Mouse (Mus musculus) hindbrain, embryonic 14.5 days (tissue): ENCODE data around the gene Zbtb20. TPM values are rescaled to one million over a fixed set of nuclear protein-coding genes. Genes with fewer than 3 reads are reported as not detected.

ENCODE experiments used
- ATAC-seq: fragments of 200-750 bp; cut with Nextera tagmentation; 2 replicates; pipeline ENCODE4 v1.8.0; 2017; ENCODE audit warnings: moderate number of reproducible peaks, mild to moderate bottlenecking, moderate TSS enrichment, moderate library complexity; ENCODE audit not compliant: low FRiP score
- DNase-seq: peaks from one replicate; pipeline ENCODE4 v3.0.0-alpha.2; 2015; ENCODE audit warnings: low spot score
- H3K27ac ChIP-seq: fragments of 300-500 bp; sonication (generic); 2 replicates; pipeline ENCODE4 v1.5.1; 2014; ENCODE audit warnings: mild to moderate bottlenecking, moderate library complexity
- H3K27me3 ChIP-seq: fragments of 300-500 bp; sonication (generic); 2 replicates; pipeline ENCODE4 v1.6.1; 2014; ENCODE audit warnings: mild to moderate bottlenecking, low read length, mixed read lengths; ENCODE audit not compliant: control insufficient read depth, insufficient read depth
- H3K36me3 ChIP-seq: fragments of 300-500 bp; sonication (generic); replicated peaks from 2 replicates; pipeline ENCODE4 v1.6.1; 2014; ENCODE audit not compliant: control insufficient read depth, insufficient read depth
- H3K4me1 ChIP-seq: fragments of 300-500 bp; sonication (generic); replicated peaks from 2 replicates; pipeline ENCODE4 v1.6.1; 2014; ENCODE audit warnings: antibody characterized with exemption, low read length, mixed read lengths; ENCODE audit not compliant: control insufficient read depth, insufficient read depth
- H3K4me2 ChIP-seq: fragments of 300-500 bp; sonication (generic); replicated peaks from 2 replicates; pipeline ENCODE4 v1.6.1; 2014; ENCODE audit warnings: mild to moderate bottlenecking, moderate library complexity
- H3K4me3 ChIP-seq: fragments of 300-500 bp; sonication (generic); replicated peaks from 2 replicates; pipeline ENCODE4 v1.5.1; 2014; ENCODE audit warnings: mild to moderate bottlenecking, low read length
- H3K9ac ChIP-seq: fragments of 300-500 bp; sonication (generic); 2 replicates; pipeline ENCODE4 v1.6.1; 2014
- H3K9me3 ChIP-seq: fragments of 300-500 bp; sonication (generic); 2 replicates; pipeline ENCODE4 v1.6.1; 2016; ENCODE audit warnings: low read length; ENCODE audit not compliant: control insufficient read depth
- whole genome bisulfite sequencing: fragments of 180-500 bp; shearing (Covaris S2); extraction: QIAGEN DNeasy Blood & Tissue Kit; methylation state at CpG from one replicate; pipeline ENCODE4 v1.1.7; 2014; 5-methylcytosine and 5-hydroxymethylcytosine counted together
- polyA plus RNA-seq: library from polyadenylated mRNA; unstranded; fragments of >200 nt; fragmentation: Nextera tagmentation; extraction: Ambion mirVana; gene quantifications from 2 replicates; pipeline ENCODE4 v1.2.1, GENCODE M21; 2014

Gene Zbtb20
- polyA plus RNA-seq, 1 experiment from 2014 or later: 49.7 TPM

GRCm38 (mm10) chr16:43191060-43191850, 315.6 kb downstream of the Zbtb20 start:
- H3K4me1 ChIP-seq: no peaks in the 10 kb centered on the region
- ATAC-seq (no peak), DNase-seq (no peak)
- no peaks in the 10 kb centered on the region for H3K36me3 ChIP-seq
- no peak overlapping the region for H3K4me2 ChIP-seq
- no peaks in the 10 kb centered on the region for H3K27me3 ChIP-seq
- H3K4me3 ChIP-seq: no peak overlapping the region
- no peak overlapping the region for H3K9ac ChIP-seq
- H3K27ac ChIP-seq: no peak overlapping the region
- WGBS: 90% methylated on average over 9 of the region's 9 CpGs
- H3K9me3 ChIP-seq: no peaks in the 10 kb centered on the region

DNA sequence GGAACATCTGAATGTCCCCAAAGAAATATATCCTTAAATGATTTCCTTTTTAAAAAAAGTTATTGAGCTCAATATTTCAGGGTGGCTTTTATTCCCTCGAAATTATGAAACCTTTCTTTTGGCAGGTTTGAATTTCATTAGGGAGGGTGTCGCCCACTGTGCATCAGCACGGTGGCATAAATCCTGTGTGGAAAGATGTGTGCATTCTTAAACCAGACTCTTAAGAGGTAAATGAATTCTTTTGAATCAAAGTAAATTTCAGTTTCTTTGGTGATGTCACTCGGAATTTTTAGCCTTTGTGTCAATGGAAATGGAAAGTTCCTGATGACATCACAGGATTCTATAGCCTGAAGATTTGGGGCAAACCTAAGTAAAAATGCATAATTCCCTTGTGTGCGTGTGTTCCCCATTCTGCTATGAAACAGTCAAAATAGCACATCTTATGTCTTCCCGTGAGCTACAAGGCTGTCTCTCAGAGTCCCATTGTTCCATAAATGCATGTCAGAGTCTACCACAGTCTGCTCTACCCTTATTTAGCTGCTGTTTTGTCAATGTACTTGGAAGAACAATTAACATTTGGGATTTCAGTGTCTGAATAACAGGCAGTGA, 318.1 kb downstream of the Zbtb20 start:
- no peaks in the 10 kb centered on the region for H3K36me3 ChIP-seq
- H3K4me1 ChIP-seq: no peaks in the 10 kb centered on the region
- no peaks in the 10 kb centered on the region for H3K27me3 ChIP-seq
- ATAC-seq (no peak), DNase-seq (no peak)
- no peak overlapping the region for H3K9ac ChIP-seq
- 0 out of 2 replicates have a peak overlapping the region, but pooled peaks have one; percentile 11 for H3K27ac ChIP-seq
- no peaks in the 10 kb centered on the region for H3K9me3 ChIP-seq
- 67% methylated on average over 6 of the region's 6 CpGs for WGBS
- no peak overlapping the region for H3K4me2 ChIP-seq
- no peak overlapping the region for H3K4me3 ChIP-seq

GRCm38 (mm10) chr16:43217336-43218006, 341.8 kb downstream of the Zbtb20 start:
- DNase-seq (no peak), ATAC-seq (no peak)
- Histone ChIP-seq H3K36me3 (no peaks in the 10 kb centered on the region), H3K4me3 (no peak overlapping the region), H3K4me1 (peaks cover 2% of the 10 kb centered on the region; the same call in 1 of the 2 replicates), H3K27ac (no peak overlapping the region), H3K27me3 (no peaks in the 10 kb centered on the region), H3K4me2 (no peak overlapping the region), H3K9ac (no peak overlapping the region), H3K9me3 (no peaks in the 10 kb centered on the region)
- WGBS: 74% methylated on average over 4 of the region's 4 CpGs

GRCm38 (mm10) chr16:43219367-43219766, 343.7 kb downstream of the Zbtb20 start:
- 88% methylated on average over 1 of the region's 1 CpGs for WGBS
- H3K9me3 ChIP-seq: no peaks in the 10 kb centered on the region
- no peak overlapping the region for H3K4me3 ChIP-seq
- H3K27me3 ChIP-seq: no peaks in the 10 kb centered on the region
- H3K36me3 ChIP-seq: no peaks in the 10 kb centered on the region
- no peak overlapping the region for H3K9ac ChIP-seq
- H3K4me1 ChIP-seq: peaks cover 5% of the 10 kb centered on the region; the same call in 1 of the 2 replicates
- no peak for ATAC-seq
- no peak overlapping the region for H3K4me2 ChIP-seq
- DNase-seq: no peak
- H3K27ac ChIP-seq: no peak overlapping the region

- no peaks in the 10 kb centered on the region for H3K36me3 ChIP-seq
Observed at GRCm38 (mm10) chr16:43221313-43221712, 345.6 kb downstream of the Zbtb20 start.

DNA sequence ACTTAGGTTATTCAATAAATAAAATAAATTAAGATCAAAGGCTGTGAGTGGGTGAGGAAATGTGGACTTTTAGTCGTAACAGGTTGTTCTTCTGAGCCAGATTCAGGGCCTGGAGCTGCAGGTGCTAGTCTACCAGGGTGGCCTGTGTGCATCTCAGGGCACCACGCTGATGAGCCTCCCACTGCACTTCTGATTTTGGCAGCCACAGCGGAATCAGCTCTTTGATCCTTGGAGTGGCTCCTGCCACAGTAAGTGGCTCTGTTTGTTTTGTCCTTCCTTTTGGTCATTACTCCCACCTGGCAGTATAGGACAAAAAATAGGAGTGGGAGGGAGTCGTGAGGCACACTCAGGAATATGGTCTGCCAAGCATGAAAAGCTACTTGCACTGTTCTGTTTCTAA, 354.6 kb downstream of the Zbtb20 start:
- Histone ChIP-seq H3K27me3 (no peaks in the 10 kb centered on the region), H3K4me2 (no peak overlapping the region), H3K36me3 (no peaks in the 10 kb centered on the region), H3K4me1 (no peaks in the 10 kb centered on the region), H3K9me3 (no peaks in the 10 kb centered on the region), H3K4me3 (no peak overlapping the region), H3K27ac (no peak overlapping the region), H3K9ac (no peak overlapping the region)
- ATAC-seq: no peak
- 61% methylated on average over 4 of the region's 4 CpGs for WGBS
- DNase-seq: no peak

More at GRCm38 (mm10) chr16:43221313-43221712, 345.6 kb downstream of the Zbtb20 start:
- H3K4me1 ChIP-seq: peaks cover 5% of the 10 kb centered on the region; the same call in 1 of the 2 replicates
- no peaks in the 10 kb centered on the region for H3K27me3 ChIP-seq
- no peak overlapping the region for H3K4me3 ChIP-seq
- H3K4me2 ChIP-seq: no peak overlapping the region
- WGBS: 65% methylated on average over 4 of the region's 4 CpGs
- no peaks in the 10 kb centered on the region for H3K9me3 ChIP-seq
- H3K27ac ChIP-seq: no peak overlapping the region
- no peak for ATAC-seq
- no peak overlapping the region for H3K9ac ChIP-seq
- DNase-seq: no peak

DNA sequence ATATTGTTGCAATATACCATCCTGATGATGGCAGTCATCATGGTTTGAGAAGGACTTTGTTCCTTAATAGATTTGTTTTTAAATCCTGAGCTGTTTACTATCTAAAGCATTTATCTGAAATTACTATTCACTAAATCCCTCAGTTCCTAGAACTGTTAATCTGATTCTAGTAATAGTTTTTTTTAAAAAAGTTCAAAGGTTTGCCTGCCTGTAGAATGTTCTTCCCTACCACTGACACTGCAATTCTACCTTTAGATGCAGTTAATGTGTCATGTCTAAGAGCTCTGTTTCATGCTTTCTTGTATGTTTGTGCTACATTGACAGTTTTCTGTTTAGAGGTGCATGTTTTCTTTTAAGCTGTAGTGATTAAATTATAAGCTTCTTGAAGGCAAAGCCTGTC, 358.6 kb downstream of the Zbtb20 start:
- DNase-seq (no peak), ATAC-seq (no peak)
- no peaks in the 10 kb centered on the region for H3K27me3 ChIP-seq
- H3K9me3 ChIP-seq: no peaks in the 10 kb centered on the region
- no peak overlapping the region for H3K9ac ChIP-seq
- H3K4me2 ChIP-seq: no peak overlapping the region
- no peak overlapping the region for H3K4me3 ChIP-seq
- H3K27ac ChIP-seq: no peak overlapping the region
- H3K4me1 ChIP-seq: no peaks in the 10 kb centered on the region
- H3K36me3 ChIP-seq: no peaks in the 10 kb centered on the region

- Histone ChIP-seq H3K36me3 (no peaks in the 10 kb centered on the region), H3K4me2 (no peak overlapping the region), H3K4me3 (no peak overlapping the region), H3K9me3 (no peaks in the 10 kb centered on the region), H3K27ac (no peak overlapping the region), H3K9ac (no peak overlapping the region), H3K4me1 (no peaks in the 10 kb centered on the region), H3K27me3 (no peaks in the 10 kb centered on the region)
- DNase-seq: no peak
- no peak for ATAC-seq
- 63% methylated on average over 7 of the region's 7 CpGs for WGBS
Observed at GRCm38 (mm10) chr16:43235317-43235716, 359.6 kb downstream of the Zbtb20 start.

- WGBS: 63% methylated on average over 8 of the region's 8 CpGs
Observed at GRCm38 (mm10) chr16:43235721-43236159, 360.1 kb downstream of the Zbtb20 start.

More at GRCm38 (mm10) chr16:43235721-43236159, 360.1 kb downstream of the Zbtb20 start:
- Histone ChIP-seq H3K4me3 (no peak overlapping the region), H3K9ac (no peak overlapping the region), H3K27me3 (no peaks in the 10 kb centered on the region), H3K4me2 (no peak overlapping the region), H3K9me3 (no peaks in the 10 kb centered on the region), H3K27ac (no peak overlapping the region), H3K4me1 (no peaks in the 10 kb centered on the region), H3K36me3 (no peaks in the 10 kb centered on the region)
- no peak for ATAC-seq
- DNase-seq: no peak
